Mouse (Mus musculus): Measurements from ENCODE around the gene Irx5.

Irx5 gene

GRCm38 (mm10) chr8:92357398-92357981 lies at the start of gene Irx5:
Irx5 (plus strand) TSS chr8:92357625.
- DNase-seq = peak; percentile 80 to 84

GRCm38 (mm10) chr8:92312178-92312577 lies 45.2 kb upstream of the Irx5 start:
- no peak for DNase-seq

- no peak for DNase-seq
Measured at GRCm38 (mm10) chr8:92313707-92314106, 43.7 kb upstream of the Irx5 start.

GRCm38 (mm10) chr8:92323751-92324150 lies 33.7 kb upstream of the Irx5 start:
- no peak for DNase-seq

GRCm38 (mm10) chr8:92327176-92327575 lies 30.2 kb upstream of the Irx5 start:
- DNase-seq = no peak

- no peak for DNase-seq
Measured at GRCm38 (mm10) chr8:92329273-92329672, 28.2 kb upstream of the Irx5 start.

- DNase-seq = peak; percentile 14 to 59
Measured at GRCm38 (mm10) chr8:92331811-92332210, 25.6 kb upstream of the Irx5 start.

- DNase-seq = no peak
Measured at GRCm38 (mm10) chr8:92333406-92333805, 24.0 kb upstream of the Irx5 start.

- no peak for DNase-seq
Measured at GRCm38 (mm10) chr8:92335079-92335478, 22.3 kb upstream of the Irx5 start.

- no peak for DNase-seq
Measured at GRCm38 (mm10) chr8:92336041-92336440, 21.4 kb upstream of the Irx5 start.

GRCm38 (mm10) chr8:92343544-92343943 lies 13.9 kb upstream of the Irx5 start:
- DNase-seq = no peak

- DNase-seq = no peak
Measured at GRCm38 (mm10) chr8:92349898-92350486, 7.4 kb upstream of the Irx5 start.

GRCm38 (mm10) chr8:92353405-92353804 lies 4.0 kb upstream of the Irx5 start:
- no peak for DNase-seq

- DNase-seq = no peak
Measured at GRCm38 (mm10) chr8:92354536-92355482, 2.6 kb upstream of the Irx5 start.

GRCm38 (mm10) chr8:92355701-92356612 lies 1.5 kb upstream of the Irx5 start:
- DNase-seq = peak; percentile 97 to 98

GRCm38 (mm10) chr8:92356613-92357375 lies 631 bp upstream of the Irx5 start:
- no peak for DNase-seq

GRCm38 (mm10) chr8:92358141-92358999 lies 945 bp downstream of the Irx5 start:
- peak in 1 of 2 experiments; percentile 43 for DNase-seq

GRCm38 (mm10) chr8:92359000-92359832 lies 1.8 kb downstream of the Irx5 start:
- DNase-seq = peak in 1 of 2 experiments; percentile 45

- DNase-seq = peak in 1 of 2 experiments; percentile 62
Measured at GRCm38 (mm10) chr8:92359833-92360082, 2.3 kb downstream of the Irx5 start.

Measured in kidney, postnatal 36 days (tissue).